Mouse (Mus musculus) embryonic facial prominence, embryonic 14.5 days (tissue): ENCODE results near the gene Rngtt. TPM values are rescaled to one million over a fixed set of nuclear protein-coding genes. Genes with fewer than 3 reads are reported as not detected.

Source experiments
- ATAC-seq: fragments of 200-750 bp; cut with Nextera tagmentation; 2 replicates; pipeline ENCODE4 v1.8.0; 2017; ENCODE audit warnings: low read depth, moderate number of reproducible peaks, moderate TSS enrichment
- DNase-seq: peaks from one replicate; pipeline ENCODE4 v3.0.0-alpha.2; 2015; ENCODE audit warnings: low spot score
- H3K27ac ChIP-seq: fragments of 300-500 bp; sonication (generic); replicated peaks from 2 replicates; pipeline ENCODE4 v1.5.1; 2014; ENCODE audit warnings: low read depth, mild to moderate bottlenecking, low read length, moderate library complexity
- H3K27me3 ChIP-seq: fragments of 300-500 bp; sonication (generic); replicated peaks from 2 replicates; pipeline ENCODE4 v1.6.1; 2014; ENCODE audit warnings: low read length; ENCODE audit not compliant: control insufficient read depth, insufficient read depth
- H3K36me3 ChIP-seq: fragments of 300-500 bp; sonication (generic); 2 replicates; pipeline ENCODE4 v1.6.1; 2014; ENCODE audit warnings: low read length, mixed read lengths; ENCODE audit not compliant: control insufficient read depth, insufficient read depth
- H3K4me1 ChIP-seq: fragments of 300-500 bp; sonication (generic); 2 replicates; pipeline ENCODE4 v1.6.1; 2014; ENCODE audit warnings: antibody characterized with exemption, low read length; ENCODE audit not compliant: control insufficient read depth, insufficient read depth
- H3K4me2 ChIP-seq: fragments of 300-500 bp; sonication (generic); 2 replicates; pipeline ENCODE4 v1.6.1; 2014; ENCODE audit warnings: low read depth, mild to moderate bottlenecking, low read length, moderate library complexity, mixed read lengths
- H3K4me3 ChIP-seq: fragments of 300-500 bp; sonication (generic); 2 replicates; pipeline ENCODE4 v1.5.1; 2014; ENCODE audit warnings: low read depth, mild to moderate bottlenecking, low read length
- H3K9ac ChIP-seq: fragments of 300-500 bp; sonication (generic); 2 replicates; pipeline ENCODE4 v1.6.1; 2014; ENCODE audit warnings: low read depth, mild to moderate bottlenecking, low read length, moderate library complexity, mixed read lengths
- H3K9me3 ChIP-seq: fragments of 300-500 bp; sonication (generic); 2 replicates; pipeline ENCODE4 v1.6.1; 2016; ENCODE audit warnings: low read length; ENCODE audit not compliant: control insufficient read depth
- WGBS: fragments of 180-500 bp; shearing (Covaris S2); extraction: QIAGEN DNeasy Blood & Tissue Kit; methylation state at CpG from one replicate; pipeline ENCODE4 v1.1.7; 2014; 5-methylcytosine and 5-hydroxymethylcytosine counted together
- polyA plus RNA-seq: library from polyadenylated mRNA; unstranded; fragments of >200 nt; fragmentation: Nextera tagmentation; extraction: Ambion mirVana; gene quantifications from 2 replicates; pipeline ENCODE4 v1.2.1, GENCODE M21; 2014

The Rngtt gene
- polyA plus RNA-seq, 1 experiment from 2014 or later = 18.9 TPM

DNA sequence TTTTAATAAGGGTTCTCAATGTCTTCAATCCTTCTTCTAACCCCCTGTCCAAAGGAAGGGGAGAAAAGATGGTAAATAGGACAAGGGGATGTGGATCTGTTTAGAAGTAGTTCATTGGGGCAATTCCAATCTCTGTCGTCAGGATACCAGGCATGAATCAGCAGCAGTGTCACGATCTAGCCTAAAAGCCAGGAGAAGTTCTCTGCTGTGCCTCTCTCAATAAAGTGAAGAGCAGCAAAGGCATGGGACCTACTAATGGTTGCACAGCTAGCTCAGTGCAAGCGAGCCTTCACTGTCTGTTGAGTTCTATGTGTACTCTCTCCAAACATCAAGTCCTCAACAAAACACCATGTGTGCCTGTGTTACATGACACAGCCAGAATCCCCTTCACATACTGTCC, 158.0 kb downstream of the Rngtt start:
- WGBS = 92% methylated on average over 3 of the region's 3 CpGs
- no peak overlapping the region for H3K9ac ChIP-seq
- no peaks in the 10 kb centered on the region for H3K9me3 ChIP-seq

DNA sequence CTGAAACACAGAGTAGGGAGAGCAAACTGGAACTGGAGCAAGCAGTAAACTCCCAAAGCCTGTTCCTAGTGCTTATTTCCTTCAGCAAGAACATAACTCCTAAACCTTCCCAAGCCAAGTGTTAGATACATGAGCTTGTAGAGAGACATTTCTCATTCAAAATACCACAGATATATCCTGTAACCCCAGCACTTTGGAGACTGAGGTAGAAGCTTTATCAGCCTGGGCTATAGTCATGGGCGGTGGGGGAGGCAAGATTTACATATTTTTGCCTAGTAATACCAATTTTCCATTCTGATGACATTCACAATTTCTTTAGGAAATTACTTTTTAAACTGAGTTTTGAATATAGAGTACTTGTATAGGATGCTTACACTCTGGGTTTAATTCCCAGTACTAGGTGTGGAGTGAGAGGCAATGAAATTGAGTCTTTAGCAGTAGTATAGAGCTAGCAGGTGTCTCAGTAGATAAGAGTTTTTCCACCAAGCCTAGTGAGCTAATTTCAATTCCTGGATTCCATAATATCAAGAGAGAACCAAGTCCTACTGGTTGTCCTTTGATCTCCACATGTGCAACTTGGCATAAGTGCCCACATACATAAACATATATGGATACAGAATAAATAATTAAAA, 160.7 kb downstream of the Rngtt start:
- Histone ChIP-seq H3K4me2 (no peak overlapping the region), H3K9me3 (no peaks in the 10 kb centered on the region), H3K4me3 (no peak overlapping the region), H3K27me3 (no peaks in the 10 kb centered on the region), H3K9ac (no peak overlapping the region), H3K4me1 (no peaks in the 10 kb centered on the region), H3K36me3 (no peaks in the 10 kb centered on the region), H3K27ac (no peak overlapping the region)
- DNase-seq (no peak), ATAC-seq (no peak)
- WGBS = 95% methylated on average over 1 of the region's 1 CpGs

More for the DNA sequence above, 158.0 kb downstream of the Rngtt start:
- DNase-seq (no peak), ATAC-seq (no peak)
- Histone ChIP-seq H3K27ac (no peak overlapping the region), H3K36me3 (no peaks in the 10 kb centered on the region), H3K27me3 (no peaks in the 10 kb centered on the region), H3K4me2 (no peak overlapping the region), H3K4me1 (no peaks in the 10 kb centered on the region), H3K4me3 (no peak overlapping the region)

DNA sequence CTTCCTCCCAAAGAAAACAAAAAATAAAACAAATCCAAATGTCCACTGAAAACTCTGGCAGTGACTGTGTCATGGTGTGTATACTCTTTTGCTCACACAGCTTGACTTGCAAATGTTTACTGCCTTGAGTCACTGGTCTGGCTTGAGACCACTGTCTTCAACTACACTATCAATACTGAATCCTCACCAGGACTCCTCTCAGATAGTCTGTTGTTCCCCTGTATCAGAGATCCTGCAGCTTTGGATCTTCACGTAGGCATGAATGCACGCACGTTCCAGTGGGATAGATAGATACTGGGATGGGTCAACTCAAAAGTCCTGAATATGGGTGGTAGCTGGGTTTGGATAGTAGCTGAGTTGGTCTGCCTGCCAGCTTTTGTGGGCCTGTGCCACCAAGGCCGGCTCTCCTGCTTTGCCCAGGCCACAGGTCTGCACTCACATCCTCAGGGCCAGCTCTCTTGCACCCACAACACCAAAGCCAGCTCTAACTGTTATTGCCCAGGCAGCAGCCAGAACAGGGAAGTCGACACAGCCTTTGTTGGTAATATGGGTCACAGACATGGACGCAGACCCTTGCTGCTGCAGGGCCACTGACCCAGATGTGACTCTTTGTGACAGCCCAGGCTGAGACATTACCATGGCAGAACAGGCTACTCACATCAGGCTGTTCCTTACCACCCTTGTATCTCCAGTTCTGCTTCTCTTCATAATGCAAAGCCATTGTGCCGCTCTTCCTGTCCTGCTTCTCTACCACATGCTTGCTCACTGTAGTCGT, 168.1 kb downstream of the Rngtt start:
- Histone ChIP-seq H3K36me3 (no peaks in the 10 kb centered on the region), H3K4me2 (no peak overlapping the region), H3K4me1 (no peaks in the 10 kb centered on the region; the same call in 1 of the 2 replicates), H3K9me3 (no peaks in the 10 kb centered on the region), H3K9ac (no peak overlapping the region), H3K4me3 (no peak overlapping the region), H3K27ac (no peak overlapping the region), H3K27me3 (no peaks in the 10 kb centered on the region)
- ATAC-seq = no peak; the same call in 1 of the 2 replicates
- DNase-seq = no peak
- 74% methylated on average over 8 of the region's 8 CpGs for WGBS

DNA sequence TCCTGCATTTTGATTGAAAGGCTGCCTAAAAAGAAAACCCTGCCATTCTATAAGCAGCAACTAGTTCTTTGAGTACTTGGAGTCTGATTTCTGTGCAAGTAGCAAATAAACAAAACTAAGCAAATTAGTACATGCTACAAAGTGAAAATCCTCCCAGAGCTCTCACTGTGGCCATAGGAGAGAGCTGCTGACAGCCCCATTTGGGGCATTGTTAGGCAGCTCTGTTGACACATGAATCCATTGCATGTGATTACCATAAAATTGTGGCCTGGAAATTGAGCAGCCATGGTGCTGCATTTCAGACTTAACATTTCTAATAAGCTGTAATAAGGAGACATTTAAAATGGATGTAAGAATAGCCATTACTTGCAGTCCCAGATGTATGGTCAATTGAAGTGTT, 171.6 kb downstream of the Rngtt start:
- Histone ChIP-seq H3K4me3 (no peak overlapping the region), H3K27ac (no peak overlapping the region), H3K36me3 (no peaks in the 10 kb centered on the region), H3K27me3 (no peaks in the 10 kb centered on the region), H3K9ac (no peak overlapping the region), H3K4me1 (no peaks in the 10 kb centered on the region; the same call in 1 of the 2 replicates), H3K4me2 (no peak overlapping the region), H3K9me3 (no peaks in the 10 kb centered on the region)
- ATAC-seq (no peak), DNase-seq (no peak)

DNA sequence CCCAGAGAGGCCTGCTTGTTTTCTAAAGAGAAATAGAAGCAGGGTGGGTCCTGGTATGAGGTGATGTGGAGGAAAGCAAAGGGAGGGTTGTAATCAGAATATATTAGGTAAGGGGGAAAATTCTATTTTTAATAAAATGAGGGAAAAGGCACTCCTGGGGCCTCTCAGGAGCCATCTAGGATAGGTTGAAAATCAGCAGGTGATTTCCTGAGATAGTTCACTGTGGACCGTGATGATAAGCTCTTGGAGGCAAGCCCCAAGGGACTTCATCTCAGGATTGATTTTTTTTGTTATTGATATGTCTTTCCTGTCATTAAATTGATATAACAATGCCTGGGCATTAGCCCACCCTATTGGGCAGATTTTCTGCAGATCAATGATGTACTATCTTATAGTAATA, 175.9 kb downstream of the Rngtt start:
- 67% methylated on average over 1 of the region's 1 CpGs for WGBS
- no peak for DNase-seq
- Histone ChIP-seq H3K4me1 (no peaks in the 10 kb centered on the region), H3K27me3 (no peaks in the 10 kb centered on the region), H3K36me3 (no peaks in the 10 kb centered on the region), H3K9me3 (no peaks in the 10 kb centered on the region), H3K4me3 (no peak overlapping the region), H3K9ac (no peak overlapping the region), H3K4me2 (no peak overlapping the region), H3K27ac (no peak overlapping the region)
- ATAC-seq = no peak

DNA sequence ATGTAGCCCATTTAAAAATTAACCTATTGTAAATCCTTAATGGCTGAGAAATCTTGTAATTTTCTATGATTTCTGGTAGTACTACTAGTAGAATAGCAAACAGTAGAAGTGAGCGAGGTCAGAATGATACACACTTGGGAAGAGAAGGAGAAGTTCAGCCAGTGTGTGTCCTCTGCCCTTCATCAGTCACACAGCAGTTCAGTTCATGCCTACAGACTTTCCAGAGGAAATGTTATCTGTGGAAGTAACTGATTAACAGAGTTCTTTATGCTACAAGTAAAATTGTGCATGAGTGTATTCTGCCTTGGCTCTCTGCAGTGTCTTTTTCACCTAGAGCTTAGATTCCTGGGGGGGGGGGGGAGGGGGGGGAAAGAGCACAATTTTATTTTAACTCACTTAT, 181.0 kb downstream of the Rngtt start:
- peaks cover 7% of the 10 kb centered on the region for H3K9me3 ChIP-seq
- no peak overlapping the region for H3K4me3 ChIP-seq
- H3K4me1 ChIP-seq = no peaks in the 10 kb centered on the region
- H3K9ac ChIP-seq = no peak overlapping the region
- no peak for ATAC-seq
- no peak overlapping the region for H3K4me2 ChIP-seq
- H3K36me3 ChIP-seq = no peaks in the 10 kb centered on the region
- WGBS = 94% methylated on average over 1 of the region's 1 CpGs
- DNase-seq = no peak
- no peak overlapping the region for H3K27ac ChIP-seq
- H3K27me3 ChIP-seq = no peaks in the 10 kb centered on the region

DNA sequence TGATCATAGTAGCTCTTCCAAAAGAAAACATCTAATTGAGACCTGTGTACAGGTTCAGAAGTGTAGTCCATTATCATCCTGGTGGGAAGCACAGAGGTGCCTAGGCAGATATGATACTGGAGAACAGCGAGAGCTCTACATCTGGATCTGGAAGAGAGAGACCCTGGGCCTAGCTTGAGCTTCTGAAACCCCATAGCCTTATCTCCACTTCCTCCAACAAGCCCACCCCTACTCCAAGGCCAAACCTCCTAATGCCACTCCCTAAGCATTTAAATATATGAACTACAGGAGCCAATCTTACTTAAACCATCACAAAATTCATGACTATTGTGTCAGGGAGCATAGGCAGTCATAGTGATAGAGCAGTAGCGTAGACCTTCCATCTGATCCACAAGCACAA, 184.3 kb downstream of the Rngtt start:
- Histone ChIP-seq H3K27me3 (no peaks in the 10 kb centered on the region), H3K9ac (no peak overlapping the region), H3K4me2 (no peak overlapping the region), H3K4me1 (no peaks in the 10 kb centered on the region), H3K36me3 (no peaks in the 10 kb centered on the region), H3K27ac (no peak overlapping the region), H3K4me3 (no peak overlapping the region), H3K9me3 (peaks cover 7% of the 10 kb centered on the region)
- WGBS = 100% methylated on average over 2 of the region's 2 CpGs
- no peak for ATAC-seq
- no peak for DNase-seq

DNA sequence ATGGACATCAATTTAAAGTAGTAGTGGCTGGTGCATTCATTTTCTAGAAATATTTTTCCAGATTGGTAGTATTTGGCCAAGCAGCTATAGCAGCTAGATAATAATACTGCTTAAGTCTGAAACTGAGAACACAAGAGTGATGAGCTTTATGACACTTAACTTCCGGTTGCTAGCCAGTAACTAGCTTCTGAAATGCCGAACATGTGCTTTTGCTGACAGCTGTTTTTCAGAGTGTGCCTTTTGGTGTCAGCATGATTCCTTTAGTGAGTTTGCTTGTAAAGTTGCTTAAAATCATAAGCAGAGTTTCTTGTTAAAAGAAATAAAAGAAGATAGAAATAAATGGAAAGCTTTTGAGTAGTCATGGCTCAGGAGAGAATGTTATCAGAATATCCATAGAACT, 186.9 kb downstream of the Rngtt start:
- H3K4me3 ChIP-seq = no peak overlapping the region
- H3K36me3 ChIP-seq = peaks cover 16% of the 10 kb centered on the region; the same call in 1 of the 2 replicates
- ATAC-seq (no peak), DNase-seq (peak; percentile 22)
- no peak overlapping the region for H3K9ac ChIP-seq
- no peaks in the 10 kb centered on the region for H3K4me1 ChIP-seq
- 67% methylated on average over 2 of the region's 2 CpGs for WGBS
- H3K4me2 ChIP-seq = no peak overlapping the region
- no peak overlapping the region for H3K27ac ChIP-seq
- no peaks in the 10 kb centered on the region for H3K27me3 ChIP-seq
- H3K9me3 ChIP-seq = peaks cover 7% of the 10 kb centered on the region

DNA sequence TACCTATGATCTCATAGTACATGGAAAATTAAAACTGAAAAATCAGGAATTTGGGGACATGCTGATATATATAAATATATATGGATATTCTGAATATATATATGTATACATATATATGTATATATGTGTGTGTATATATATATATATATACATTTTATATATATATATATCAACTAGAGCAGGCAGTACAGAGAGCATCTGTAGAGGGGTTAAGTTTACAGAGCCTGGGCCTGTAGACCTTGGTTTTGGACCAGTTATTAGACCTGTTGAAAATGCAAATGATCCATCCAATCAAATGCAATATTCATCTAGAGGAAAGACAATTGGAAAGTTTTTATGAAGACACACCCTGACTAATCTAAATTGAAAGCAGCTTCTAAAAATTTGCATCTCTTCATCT, 187.5 kb downstream of the Rngtt start:
- H3K9me3 ChIP-seq = peaks cover 7% of the 10 kb centered on the region
- H3K4me1 ChIP-seq = no peaks in the 10 kb centered on the region
- no peak overlapping the region for H3K9ac ChIP-seq
- no peak for DNase-seq
- H3K4me2 ChIP-seq = no peak overlapping the region
- no peak overlapping the region for H3K4me3 ChIP-seq
- peaks cover 22% of the 10 kb centered on the region; the same call in 1 of the 2 replicates for H3K36me3 ChIP-seq
- no peak overlapping the region for H3K27ac ChIP-seq
- H3K27me3 ChIP-seq = no peaks in the 10 kb centered on the region
- ATAC-seq = no peak
